Mouse (Mus musculus): ENCODE measurements around the gene Klhl8. TPM values are rescaled to one million over a fixed set of nuclear protein-coding genes. Genes with fewer than 3 reads are reported as not detected.
"Not testable (repeated sequence)": the region's sequence is repeated elsewhere in the genome, so short reads cannot be mapped to it uniquely, and the experiment has no call there.

The Klhl8 gene
- polyA plus RNA-seq (2016; fragmentation: Nextera tagmentation; extraction: Ambion mirVana) = 7.2 and 9.3 TPM in 2 replicates

DNA sequence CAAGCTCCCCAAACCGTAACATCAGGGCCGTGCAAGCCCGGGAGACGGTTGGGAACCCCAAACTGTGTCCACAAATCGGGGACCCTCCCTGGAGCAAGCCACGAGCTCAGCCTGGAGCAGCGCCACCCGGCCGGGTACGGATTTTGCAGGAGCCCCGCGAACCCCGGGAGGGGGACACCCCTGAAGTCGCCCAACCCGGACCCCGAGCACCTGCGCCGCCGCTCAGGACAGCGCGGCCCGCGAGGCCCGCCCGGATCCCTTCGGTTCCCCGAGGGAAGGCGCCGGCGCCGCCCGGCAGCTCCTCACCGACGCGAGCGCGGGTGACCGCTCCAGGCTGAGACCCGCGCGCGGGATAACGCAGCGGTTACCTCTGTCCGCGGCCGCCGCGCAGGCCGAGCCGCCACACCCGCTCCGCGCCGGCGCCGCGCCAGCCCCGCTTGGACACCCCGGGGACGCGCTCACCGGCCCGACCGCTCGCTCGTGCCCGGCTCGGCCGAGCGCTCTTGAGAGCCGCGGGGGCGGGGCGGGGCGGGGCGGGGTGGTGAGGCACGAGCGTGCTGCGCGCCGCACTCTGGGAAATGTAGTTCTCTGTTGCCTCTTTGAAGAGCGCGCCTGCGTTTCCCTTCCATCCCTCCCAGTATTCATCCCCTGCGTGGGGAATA is at the start of gene Klhl8:
TSS of gene Klhl8 (minus strand) at position 512 of the 662 bp plus-strand sequence.
- H3K4me1 ChIP-seq = peaks cover 12% of the 10 kb centered on the region
- H3K27me3 ChIP-seq (ENCODE audit: insufficient read depth, poor library complexity, severe bottlenecking) = no peaks in the 10 kb centered on the region
- H3K36me3 ChIP-seq = no peaks in the 10 kb centered on the region
- DNase-seq (ENCODE audit: low spot score) = peak; percentile 93
- WGBS = under 1% methylated on average over 73 of the region's 86 CpGs
- H3K4me3 ChIP-seq = peak within 1 kb of the TSS; percentile 85
- no peaks in the 10 kb centered on the region for H3K9me3 ChIP-seq
- H3K27ac ChIP-seq = peak within 1 kb of the TSS; percentile 92

GRCm38 (mm10) chr5:103954638-103955037 is 43.6 kb upstream of the Klhl8 start:
- Histone ChIP-seq H3K27ac (no peak overlapping the region), H3K4me3 (no peak overlapping the region), H3K36me3 (no peaks in the 10 kb centered on the region), H3K27me3 (ENCODE audit: insufficient read depth, poor library complexity, severe bottlenecking) (no peaks in the 10 kb centered on the region), H3K9me3 (no peaks in the 10 kb centered on the region), H3K4me1 (no peaks in the 10 kb centered on the region)
- no peak for DNase-seq (ENCODE audit: low spot score)
- 75% methylated on average over 5 of the region's 5 CpGs for WGBS

DNA sequence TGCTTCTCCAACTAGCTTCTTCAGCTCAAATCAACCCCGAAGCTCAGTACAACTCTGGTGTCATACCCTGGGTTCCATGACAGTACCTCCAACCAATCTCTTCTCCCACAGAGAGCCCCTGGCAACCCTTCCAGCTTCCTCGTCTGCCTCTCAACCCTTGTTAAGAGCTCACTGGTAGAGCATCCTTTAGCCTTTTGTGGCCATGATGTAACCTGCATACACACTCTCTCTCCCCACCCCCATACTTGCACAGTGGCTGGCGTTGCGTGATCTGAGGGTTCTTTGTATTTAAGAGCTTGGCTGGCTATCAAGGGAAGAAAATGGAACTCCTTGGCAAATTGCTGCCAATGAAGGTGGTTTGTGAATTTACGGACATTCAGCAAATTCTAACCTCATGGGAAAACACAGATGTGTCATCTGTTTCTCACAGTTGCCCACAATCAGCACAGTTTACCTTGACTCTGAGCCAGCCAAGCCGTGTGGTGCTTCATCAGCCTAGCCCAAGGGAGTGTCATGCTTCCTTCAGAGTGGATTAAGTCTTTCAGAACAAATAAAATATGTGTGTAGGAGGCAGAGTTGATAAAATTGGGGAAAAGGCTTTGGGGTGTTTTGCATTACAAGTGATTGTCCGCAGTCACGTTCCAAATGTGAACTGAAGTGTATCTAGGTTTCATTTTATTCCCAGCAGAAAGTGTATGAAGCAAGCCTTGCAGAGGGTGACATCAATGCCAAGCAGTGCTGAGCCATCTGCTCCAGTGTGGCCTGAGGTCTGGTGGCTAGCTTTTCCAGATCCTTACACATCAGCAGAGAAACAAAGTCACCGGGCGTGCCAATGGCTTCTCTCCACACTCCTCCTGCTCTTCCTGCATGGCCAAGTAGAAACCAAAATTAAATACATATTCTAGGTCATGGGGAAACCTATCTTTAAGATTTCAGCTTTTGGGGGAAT is 42.4 kb upstream of the Klhl8 start:
- WGBS = 84% methylated on average over 10 of the region's 10 CpGs
- Histone ChIP-seq H3K4me1 (no peaks in the 10 kb centered on the region), H3K4me3 (no peak overlapping the region), H3K27ac (no peak overlapping the region), H3K36me3 (no peaks in the 10 kb centered on the region), H3K27me3 (ENCODE audit: insufficient read depth, poor library complexity, severe bottlenecking) (no peaks in the 10 kb centered on the region), H3K9me3 (no peaks in the 10 kb centered on the region)
- DNase-seq (ENCODE audit: low spot score) = no peak

DNA sequence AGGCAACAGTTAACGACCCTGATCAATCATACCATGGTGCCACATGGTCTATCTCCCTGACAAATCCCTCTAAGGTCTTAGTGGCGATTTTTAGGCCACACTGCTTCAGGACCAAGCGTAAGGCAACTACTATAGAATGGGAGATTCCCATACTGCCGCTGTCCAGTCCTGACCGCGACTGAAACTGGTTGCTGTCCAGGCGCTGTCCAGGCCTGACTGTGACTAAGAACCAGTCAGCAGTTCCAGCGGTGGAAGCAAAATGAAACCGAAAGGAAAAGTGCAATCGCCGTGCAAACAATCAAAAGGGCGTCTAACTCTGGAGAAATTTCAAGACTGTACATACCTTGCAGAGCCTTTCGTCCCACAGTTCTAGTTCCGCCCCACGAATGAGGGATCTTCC is 39.1 kb upstream of the Klhl8 start:
- H3K4me1 ChIP-seq; H3K9me3 ChIP-seq; H3K27ac ChIP-seq; H3K4me3 ChIP-seq; H3K36me3 ChIP-seq; DNase-seq (ENCODE audit: low spot score); H3K27me3 ChIP-seq (ENCODE audit: insufficient read depth, poor library complexity, severe bottlenecking): not testable (repeated sequence)
- WGBS = 92% methylated on average over 15 of the region's 15 CpGs

DNA sequence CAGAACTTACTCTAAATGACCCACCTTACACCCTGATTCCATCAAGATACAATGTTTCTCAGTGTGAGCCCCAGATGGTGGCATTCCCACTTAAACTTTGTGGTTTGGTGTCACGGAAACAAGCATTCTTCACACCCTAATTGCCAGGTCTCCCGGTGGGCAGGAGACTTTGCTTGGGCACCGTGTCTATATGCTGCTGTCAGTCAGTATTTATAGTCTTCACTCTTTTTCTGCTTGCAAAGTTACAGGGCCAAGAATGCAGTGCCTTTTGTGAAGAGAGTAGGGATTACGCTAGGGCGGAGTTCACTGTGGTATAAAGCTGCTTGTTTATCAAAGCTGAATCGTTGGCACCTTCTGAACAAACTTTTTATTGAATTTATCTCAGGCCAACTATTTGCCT is 32.1 kb upstream of the Klhl8 start:
- no peak for DNase-seq (ENCODE audit: low spot score)
- no peaks in the 10 kb centered on the region for H3K9me3 ChIP-seq
- H3K4me1 ChIP-seq = peaks cover 33% of the 10 kb centered on the region
- H3K4me3 ChIP-seq = no peak overlapping the region
- no peaks in the 10 kb centered on the region for H3K27me3 ChIP-seq (ENCODE audit: insufficient read depth, poor library complexity, severe bottlenecking)
- H3K36me3 ChIP-seq = no peaks in the 10 kb centered on the region
- 70% methylated on average over 6 of the region's 6 CpGs for WGBS
- H3K27ac ChIP-seq = no peak overlapping the region

GRCm38 (mm10) chr5:103939856-103940255 is 28.8 kb upstream of the Klhl8 start:
- 79% methylated on average over 1 of the region's 1 CpGs for WGBS
- H3K4me1 ChIP-seq = peaks cover 39% of the 10 kb centered on the region
- DNase-seq (ENCODE audit: low spot score) = no peak
- H3K27ac ChIP-seq = no peak overlapping the region
- H3K36me3 ChIP-seq = no peaks in the 10 kb centered on the region
- no peaks in the 10 kb centered on the region for H3K27me3 ChIP-seq (ENCODE audit: insufficient read depth, poor library complexity, severe bottlenecking)
- H3K9me3 ChIP-seq = no peaks in the 10 kb centered on the region
- no peak overlapping the region for H3K4me3 ChIP-seq

DNA sequence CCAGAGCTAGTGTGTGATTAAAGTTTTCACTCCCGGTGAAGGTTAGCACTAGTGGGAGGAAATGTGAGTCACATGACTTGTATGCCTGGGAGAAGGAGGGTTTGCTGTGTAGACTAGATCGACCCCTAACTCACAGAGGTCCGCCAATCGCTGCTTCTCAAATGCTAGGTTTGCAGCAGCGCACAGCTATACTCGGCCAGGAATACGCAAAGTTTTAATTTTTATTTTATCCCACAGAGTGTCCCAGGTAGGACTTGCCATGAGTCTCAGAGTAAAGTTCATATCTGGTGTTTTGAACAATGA is 28.2 kb upstream of the Klhl8 start:
- peaks cover 37% of the 10 kb centered on the region for H3K4me1 ChIP-seq
- WGBS = 77% methylated on average over 7 of the region's 7 CpGs
- no peaks in the 10 kb centered on the region for H3K27me3 ChIP-seq (ENCODE audit: insufficient read depth, poor library complexity, severe bottlenecking)
- 0 out of 2 replicates have a peak overlapping the region, but pooled peaks have one; percentile 42 for H3K27ac ChIP-seq
- DNase-seq (ENCODE audit: low spot score) = no peak
- no peaks in the 10 kb centered on the region for H3K36me3 ChIP-seq
- no peaks in the 10 kb centered on the region for H3K9me3 ChIP-seq
- no peak overlapping the region for H3K4me3 ChIP-seq

DNA sequence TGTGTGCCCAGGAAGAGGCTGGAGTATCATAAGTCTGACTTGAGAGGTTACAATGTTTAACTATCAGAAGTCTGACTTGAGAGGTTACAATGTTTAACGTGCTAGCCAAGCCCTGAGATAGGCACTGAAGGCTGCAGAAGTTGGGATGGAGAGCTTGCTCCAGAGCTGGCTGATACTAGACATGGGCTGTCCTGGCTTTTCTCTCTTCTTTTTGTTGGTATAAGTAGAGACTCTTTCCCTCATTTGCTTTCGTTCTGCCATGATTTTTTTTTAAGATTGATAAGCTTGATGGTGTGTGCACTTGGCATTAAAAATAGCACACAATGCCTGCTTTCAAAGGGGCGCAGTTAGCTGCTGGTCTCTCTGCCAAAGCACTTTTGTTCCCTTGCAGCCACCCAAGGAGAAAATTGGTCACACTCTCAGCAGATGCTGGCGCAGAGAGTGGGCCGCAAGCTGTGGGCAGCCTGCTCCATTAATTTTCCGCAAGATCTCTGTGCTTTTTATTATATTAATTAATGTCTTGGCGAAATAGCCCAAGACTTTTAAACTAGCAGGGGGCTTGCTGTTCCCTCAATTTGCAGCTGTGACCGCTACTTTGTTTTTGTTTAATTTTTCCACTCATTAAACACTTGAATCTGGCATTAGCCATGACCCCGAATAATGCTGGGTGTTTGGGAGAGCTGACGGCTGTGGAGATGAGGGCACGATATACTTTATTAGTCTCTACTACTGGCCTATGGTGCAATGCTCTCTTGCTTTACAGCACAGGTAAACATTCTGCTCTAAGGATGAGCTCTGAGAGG is 27.7 kb upstream of the Klhl8 start:
- Histone ChIP-seq H3K27me3 (ENCODE audit: insufficient read depth, poor library complexity, severe bottlenecking) (no peaks in the 10 kb centered on the region), H3K4me1 (peaks cover 31% of the 10 kb centered on the region), H3K27ac (0 out of 2 replicates have a peak overlapping the region, but pooled peaks have one; percentile 42), H3K36me3 (no peaks in the 10 kb centered on the region), H3K4me3 (no peak overlapping the region), H3K9me3 (no peaks in the 10 kb centered on the region)
- WGBS = 64% methylated on average over 11 of the region's 11 CpGs
- no peak for DNase-seq (ENCODE audit: low spot score)

GRCm38 (mm10) chr5:103936906-103937589 is 26.0 kb upstream of the Klhl8 start:
- Histone ChIP-seq H3K36me3 (no peaks in the 10 kb centered on the region), H3K27me3 (ENCODE audit: insufficient read depth, poor library complexity, severe bottlenecking) (no peaks in the 10 kb centered on the region), H3K27ac (peak overlapping the region; percentile 56; the same call in 1 of the 2 replicates), H3K4me1 (peaks cover 24% of the 10 kb centered on the region), H3K4me3 (no peak overlapping the region), H3K9me3 (peaks cover 3% of the 10 kb centered on the region; the same call in 1 of the 2 replicates)
- 38% methylated on average over 14 of the region's 14 CpGs for WGBS
- DNase-seq (ENCODE audit: low spot score) = no peak

GRCm38 (mm10) chr5:103931924-103932323 is 20.9 kb upstream of the Klhl8 start:
- DNase-seq (ENCODE audit: low spot score); H3K36me3 ChIP-seq; H3K27ac ChIP-seq; H3K4me1 ChIP-seq; H3K9me3 ChIP-seq; H3K27me3 ChIP-seq (ENCODE audit: insufficient read depth, poor library complexity, severe bottlenecking); H3K4me3 ChIP-seq: not testable (repeated sequence)

DNA sequence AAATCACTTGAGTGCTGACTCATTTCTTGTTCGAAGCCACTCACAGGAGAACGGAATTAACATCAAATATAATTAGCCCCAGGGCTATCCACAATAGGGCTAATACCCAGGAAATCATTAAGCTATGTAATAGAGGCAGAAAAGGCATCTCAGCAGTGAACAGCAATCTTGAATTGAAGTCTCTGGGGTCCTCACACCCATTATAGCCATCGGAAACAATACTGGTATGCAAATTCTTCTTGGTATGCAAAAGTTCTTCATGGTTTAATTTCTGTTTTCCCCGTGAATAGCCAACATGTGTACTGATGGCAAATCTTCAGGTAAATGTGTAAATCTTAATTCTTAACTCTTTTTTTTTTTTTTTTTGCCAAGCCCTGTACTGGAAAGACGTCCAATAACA is 19.5 kb upstream of the Klhl8 start:
- H3K4me3 ChIP-seq = no peak overlapping the region
- WGBS = 83% methylated on average over 5 of the region's 5 CpGs
- H3K4me1 ChIP-seq = peaks cover 6% of the 10 kb centered on the region; the same call in 1 of the 2 replicates
- peaks cover 3% of the 10 kb centered on the region; the same call in 1 of the 2 replicates for H3K9me3 ChIP-seq
- no peak for DNase-seq (ENCODE audit: low spot score)
- no peaks in the 10 kb centered on the region for H3K36me3 ChIP-seq
- H3K27ac ChIP-seq = no peak overlapping the region
- H3K27me3 ChIP-seq (ENCODE audit: insufficient read depth, poor library complexity, severe bottlenecking) = no peaks in the 10 kb centered on the region

GRCm38 (mm10) chr5:103928196-103928550 is 17.1 kb upstream of the Klhl8 start:
- WGBS = 84% methylated on average over 7 of the region's 7 CpGs
- no peak overlapping the region for H3K27ac ChIP-seq

More at GRCm38 (mm10) chr5:103928196-103928550, 17.1 kb upstream of the Klhl8 start:
- Histone ChIP-seq H3K4me1 (peaks cover 6% of the 10 kb centered on the region; the same call in 1 of the 2 replicates), H3K9me3 (peaks cover 2% of the 10 kb centered on the region; the same call in 1 of the 2 replicates), H3K27me3 (ENCODE audit: insufficient read depth, poor library complexity, severe bottlenecking) (no peaks in the 10 kb centered on the region), H3K36me3 (no peaks in the 10 kb centered on the region), H3K4me3 (no peak overlapping the region; the same call in 1 of the 2 replicates)
- no peak for DNase-seq (ENCODE audit: low spot score)
